16 mouse cellular contexts compared by ENCODE assay signal in genomic region chr8:122633205-122633604, GRCm38 (mm10). TPM values are rescaled to one million over a fixed set of nuclear protein-coding genes. Genes with fewer than 3 reads are reported as not detected.
"Had no signal": no experiment of that assay in that cellular context is flagged by ENCODE, and none has a peak within 500 bp of the region (broad histone marks: within the 10 kb centered on the region; RNA-seq: fewer than 3 reads in every experiment).

No protein-coding gene starts in this region.

- DNase-seq: kidney, adult 2 months; kidney, postnatal 10 days; kidney, postnatal 4 days; lung, adult 18-20 months; lung, postnatal 14 days; retina, postnatal 1 day; right cerebral cortex, postnatal 25 days; spleen, adult 18-20 months; thymus, postnatal 25 days had no signal

RNA-seq across cellular contexts. Expression of gene Pabpn1l, which starts 10.7 kb away (rescaled TPM):
- total RNA-seq: layer of hippocampus, adult 18-20 months; left cerebral cortex, adult 2 months; left cerebral cortex, postnatal 10 days; left cerebral cortex, postnatal 36 days; megakaryocyte, adult 5-6 weeks; monocyte, adult 5-6 weeks; neutrophil, adult 5-6 weeks had no signal
